Comparison of ENCODE assay signal across 11 mouse cellular contexts in genomic region chr9:46309121-46309520, GRCm38 (mm10). TPM values are rescaled to one million over a fixed set of nuclear protein-coding genes. Genes with fewer than 3 reads are reported as not detected.
DNase-seq lines count a peak whose midpoint lies in the region; ATAC-seq and TF ChIP-seq lines count a peak whose summit lies in the region.
"Had no signal": no experiment of that assay in that cellular context is flagged by ENCODE, and none has a peak within 500 bp of the region (broad histone marks: within the 10 kb centered on the region; RNA-seq: fewer than 3 reads in every experiment).

No protein-coding gene starts in this region.

- H3K27ac ChIP-seq in kidney, embryonic 14.5 days (ENCODE audit: low read depth, low read length): no peak overlapping the region
- H3K27ac ChIP-seq in CH12.LX (ENCODE audit: insufficient read depth, low read depth) (no peak overlapping the region), ES-E14 (ENCODE audit: insufficient read depth, low read depth, low read length, poor library complexity, severe bottlenecking) (no peak overlapping the region)

- in situ Hi-C loops in CH12.LX (cut with MboI; ENCODE audit: low pct_ligation_motif_present, low pct_unique_long_range_greater_than_20kb, low sequenced_read_pairs) (no loop called here), ES-E14 (cut with MboI; ENCODE audit: low sequenced_read_pairs in 2 of 2, unreplicated experiment in 2 of 2) (no loop called here)

- DNase-seq in kidney, adult 9 months: peak; percentile 19
- DNase-seq in CH12.LX (ENCODE audit: extremely low read depth) (no peak), ES-E14 (ENCODE audit: low read depth, low spot score) (peak; percentile 58)
- DNase-seq in kidney, postnatal 10 days: peak; percentile 37
- DNase-seq in heart, adult 8-10 months (ENCODE audit: low spot score): no peak
- no peak for DNase-seq in left cerebral cortex, postnatal 4 days
- DNase-seq: adrenal gland, adult 2 months had no signal

- H3K4me3 ChIP-seq in kidney, embryonic 14.5 days (ENCODE audit: low read length): no peak overlapping the region
- H3K4me3 ChIP-seq in CH12.LX (replicated peaks in 1 of 3; ENCODE audit: low read depth in 2 of 3, low read length in 2 of 3, poor library complexity in 1 of 3) (no peak overlapping the region), ES-E14 (ENCODE audit: insufficient read depth in 1 of 2, low read depth in 1 of 2, low read length in 2 of 2, poor library complexity in 1 of 2, severe bottlenecking in 1 of 2) (peak overlapping the region in 1 of 2 experiments; percentile 50; a peak in 2 of 4 replicates)
- H3K4me3 ChIP-seq: heart, embryonic 12.5 days had no signal

- dilution Hi-C loops in CH12.LX (cut with MboI; ENCODE audit: extremely low pct_ligation_motif_present, extremely low pct_unique_long_range_greater_than_20kb, low sequenced_read_pairs): no loop called here

- 8% methylated on average over 7 of the region's 7 CpGs for WGBS in kidney, embryonic 14.5 days

- H3K79me2 ChIP-seq in CH12.LX (replicated peaks; ENCODE audit: control insufficient read depth, extremely low read depth, insufficient read depth, poor library complexity, severe bottlenecking): no peaks in the 10 kb centered on the region

- H3K36me3 ChIP-seq in kidney, embryonic 14.5 days (ENCODE audit: control insufficient read depth, insufficient read depth, low read length): no peaks in the 10 kb centered on the region
- H3K36me3 ChIP-seq in CH12.LX (replicated peaks in 1 of 2; ENCODE audit: control insufficient read depth in 1 of 2, insufficient read depth in 1 of 2, low read length in 1 of 2) (no peaks in the 10 kb centered on the region), ES-E14 (ENCODE audit: control insufficient read depth, insufficient read depth, low read length, poor library complexity, severe bottlenecking) (no peaks in the 10 kb centered on the region)
- H3K36me3 ChIP-seq: heart, embryonic 12.5 days had no signal

- no peak overlapping the region for H3K9ac ChIP-seq in kidney, embryonic 14.5 days (ENCODE audit: low read depth, low read length)
- H3K9ac ChIP-seq in CH12.LX (ENCODE audit: insufficient read depth, low read depth): no peak overlapping the region
- no peak overlapping the region for H3K9ac ChIP-seq in ES-E14 (ENCODE audit: insufficient read depth, low read depth, low read length, poor library complexity, severe bottlenecking)
- H3K9ac ChIP-seq: heart, embryonic 12.5 days had no signal

- H3K4me1 ChIP-seq in kidney, embryonic 14.5 days (ENCODE audit: control insufficient read depth, insufficient read depth, low read length): peaks cover 3% of the 10 kb centered on the region; the same call in 1 of the 2 replicates
- no peaks in the 10 kb centered on the region for H3K4me1 ChIP-seq in CH12.LX (ENCODE audit: control insufficient read depth in 1 of 2, insufficient read depth in 2 of 2)
- peaks cover 0 to 3% of the 10 kb centered on the region in 2 experiments; a peak in 1 of 4 replicates for H3K4me1 ChIP-seq in ES-E14 (ENCODE audit: control insufficient read depth in 2 of 2, insufficient read depth in 2 of 2, low read length in 2 of 2, poor library complexity in 1 of 2)
- H3K4me1 ChIP-seq: heart, embryonic 12.5 days had no signal

- no peaks in the 10 kb centered on the region for H3K9me3 ChIP-seq in kidney, embryonic 14.5 days (ENCODE audit: control insufficient read depth, low read length)
- H3K9me3 ChIP-seq in CH12.LX (replicated peaks; ENCODE audit: low read length) (no peaks in the 10 kb centered on the region), ES-E14 (ENCODE audit: control insufficient read depth, insufficient read depth, low read depth, low read length) (no peaks in the 10 kb centered on the region)
- H3K9me3 ChIP-seq: heart, embryonic 12.5 days had no signal

- ATAC-seq in kidney, embryonic 14.5 days (ENCODE audit: low FRiP score, low TSS enrichment): no peak

- intact Hi-C loops in left cerebral cortex, postnatal 4 days (cut with DNase I): no loop called here

- TF ChIP-seq EP300 in CH12.LX (IDR thresholded peaks at IDR 0.05; ENCODE audit: low read length): no peak

- H3K27me3 ChIP-seq in kidney, embryonic 14.5 days (ENCODE audit: control insufficient read depth, insufficient read depth, low read length): no peaks in the 10 kb centered on the region; the same call in 1 of the 2 replicates
- peaks cover 24% of the 10 kb centered on the region for H3K27me3 ChIP-seq in CH12.LX (replicated peaks)

- TF ChIP-seq POLR2A in CH12.LX (IDR thresholded peaks at IDR 0.05; ENCODE audit: low read depth, low read length): no peak

- no peak for TF ChIP-seq RAD21 in CH12.LX (IDR thresholded peaks at IDR 0.05; ENCODE audit: low read depth, low read length)

- H3K4me2 ChIP-seq in kidney, embryonic 14.5 days (replicated peaks; ENCODE audit: low read depth, low read length): no peak overlapping the region
- H3K4me2 ChIP-seq in CH12.LX (ENCODE audit: insufficient read depth, low read depth, poor library complexity, severe bottlenecking): no peak overlapping the region
- H3K4me2 ChIP-seq: heart, embryonic 12.5 days had no signal

- TF ChIP-seq CTCF in CH12.LX (conservative IDR thresholded peaks at IDR 0.05 in 1 of 2, IDR thresholded peaks at IDR 0.05 in 1 of 2; ENCODE audit: low read depth in 2 of 2, low read length in 2 of 2): peak; percentile 11 to 51; a peak in 2 of 4 replicates

TF ChIP-seq in CH12.LX, 34 proteins besides CTCF, POLR2A, EP300 and RAD21 (continues in another document):
- TF ChIP-seq UBTF (IDR thresholded peaks at IDR 0.05; ENCODE audit: low read depth, low read length): no peak
- no peak for TF ChIP-seq JUN (IDR thresholded peaks at IDR 0.05; ENCODE audit: insufficient read depth, low read depth, low read length)
- no peak for TF ChIP-seq TBP (conservative IDR thresholded peaks at IDR 0.05; ENCODE audit: low read depth, low read length)
- no peak for TF ChIP-seq MYC (IDR thresholded peaks at IDR 0.05; ENCODE audit: low read depth, low read length)
- TF ChIP-seq ELF1 (IDR thresholded peaks at IDR 0.05; ENCODE audit: low read depth, low read length): no peak
- no peak for TF ChIP-seq IRF4 (IDR thresholded peaks at IDR 0.05; ENCODE audit: low read depth, low read length)
- TF ChIP-seq MAFK (IDR thresholded peaks at IDR 0.05; ENCODE audit: insufficient replicate concordance, low read length): no peak
- no peak for TF ChIP-seq ZKSCAN1 (IDR thresholded peaks at IDR 0.05; ENCODE audit: borderline replicate concordance, low read depth, low read length)
- TF ChIP-seq NRF1 (IDR thresholded peaks at IDR 0.05; ENCODE audit: low read depth, low read length): no peak
- no peak for TF ChIP-seq SIN3A (IDR thresholded peaks at IDR 0.05; ENCODE audit: low read length)
- TF ChIP-seq ETS1 (conservative IDR thresholded peaks at IDR 0.05; ENCODE audit: low read depth, low read length): no peak
- TF ChIP-seq USF1 (IDR thresholded peaks at IDR 0.05; ENCODE audit: low read depth, low read length): no peak

TF ChIP-seq in ES-E14, 5 proteins besides CTCF, POLR2A, EP300 and RAD21:
- TF ChIP-seq MAFK (IDR thresholded peaks at IDR 0.05; ENCODE audit: insufficient read depth, low read depth, low read length): no peak
- TF ChIP-seq HCFC1 (IDR thresholded peaks at IDR 0.05; ENCODE audit: borderline replicate concordance, insufficient read depth, low read length): no peak
- no peak for TF ChIP-seq CHD2 (IDR thresholded peaks at IDR 0.05; ENCODE audit: low read depth, low read length)
- TF ChIP-seq ZC3H11A (IDR thresholded peaks at IDR 0.05; ENCODE audit: borderline replicate concordance, low read depth, low read length): no peak
- no peak for TF ChIP-seq ZNF384 (IDR thresholded peaks at IDR 0.05; ENCODE audit: low read depth, low read length)

RNA-seq across cellular contexts. Expression of gene 4931429L15Rik, which starts 10.7 kb away (rescaled TPM):
- 0.23 TPM in 1 of 2 replicates, not detected in the other for polyA plus RNA-seq in kidney, embryonic 14.5 days (2014; fragmentation: Nextera tagmentation; extraction: Ambion mirVana)
- not detected in 2 replicates for total RNA-seq in CH12.LX (2012; rRNA removed)
- not detected in 2 replicates for total RNA-seq in CH12.LX (2014; rRNA removed)
- not detected in 2 replicates for polyA plus RNA-seq in CH12.LX (2012; ENCODE audit: insufficient read length, low read depth)
- not detected in 2 replicates for total RNA-seq in ES-E14 (2012; rRNA removed)
- not detected for total RNA-seq in heart, adult 8-10 months (2022)
- total RNA-seq in left cerebral cortex, postnatal 4 days (2021): not detected
- total RNA-seq: adrenal gland, adult 2 months; left cerebral cortex, adult 18-20 months had no signal
- polyA plus RNA-seq: adrenal gland, adult 2 months; embryonic facial prominence, embryonic 14.5 days; heart, embryonic 12.5 days had no signal

RNA-seq across cellular contexts. Expression of gene Bud13, which starts 26.3 kb away (rescaled TPM):
- 23.0 and 28.6 TPM in 2 replicates for polyA plus RNA-seq in kidney, embryonic 14.5 days (2014; fragmentation: Nextera tagmentation; extraction: Ambion mirVana)
- total RNA-seq in CH12.LX (2012; rRNA removed) (15.9 and 18.8 TPM in 2 replicates), CH12.LX (2014; rRNA removed) (13.5 and 14.4 TPM in 2 replicates), ES-E14 (2012; rRNA removed) (14.3 and 21.6 TPM in 2 replicates)
- 28.1 and 32.5 TPM in 2 replicates for polyA plus RNA-seq in CH12.LX (2012; ENCODE audit: insufficient read length, low read depth)
- total RNA-seq in heart, adult 8-10 months (2022): 1 to 10 TPM; 6.6 to 9.0 (median 8.6) TPM
- 10 to 100 TPM; 13.2 TPM for total RNA-seq in left cerebral cortex, postnatal 4 days (2021)

RNA-seq across cellular contexts. Expression of gene Zpr1, which starts 36.3 kb away (rescaled TPM):
- 55.0 and 64.2 TPM in 2 replicates for polyA plus RNA-seq in kidney, embryonic 14.5 days (2014; fragmentation: Nextera tagmentation; extraction: Ambion mirVana)
- total RNA-seq in CH12.LX (2012; rRNA removed): 46.0 and 57.2 TPM in 2 replicates
- 65.7 and 66.8 TPM in 2 replicates for total RNA-seq in CH12.LX (2014; rRNA removed)
- 108 and 111 TPM in 2 replicates for polyA plus RNA-seq in CH12.LX (2012; ENCODE audit: insufficient read length, low read depth)
- 56.0 and 58.9 TPM in 2 replicates for total RNA-seq in ES-E14 (2012; rRNA removed)
- total RNA-seq in heart, adult 8-10 months (2022): 10 to 100 TPM; 18.3 to 25.1 (median 20.9) TPM
- total RNA-seq in left cerebral cortex, postnatal 4 days (2021): 10 to 100 TPM; 47.2 to 48.1 TPM

RNA-seq across cellular contexts. Expression of gene Apoa5, which starts 40.7 kb away (rescaled TPM):
- not detected in 2 replicates for polyA plus RNA-seq in kidney, embryonic 14.5 days (2014; fragmentation: Nextera tagmentation; extraction: Ambion mirVana)
- total RNA-seq in CH12.LX (2012; rRNA removed): 0.08 TPM in 1 of 2 replicates, not detected in the other
- total RNA-seq in CH12.LX (2014; rRNA removed): not detected in 2 replicates
- polyA plus RNA-seq in CH12.LX (2012; ENCODE audit: insufficient read length, low read depth): not detected in 2 replicates
- total RNA-seq in ES-E14 (2012; rRNA removed): 0.09 and 0.42 TPM in 2 replicates
- not detected for total RNA-seq in heart, adult 8-10 months (2022)
- total RNA-seq in left cerebral cortex, postnatal 4 days (2021): not detected
- total RNA-seq: left cerebral cortex, adult 18-20 months had no signal
- polyA plus RNA-seq: embryonic facial prominence, embryonic 14.5 days; heart, embryonic 12.5 days had no signal

Comparison
In these comparisons a context has a peak if more than half of its experiments do, and no peak if none do; other contexts are left out.
1. DNase-seq: peak in kidney, adult 9 months (single experiment), ES-E14 (single experiment) and kidney, postnatal 10 days (single experiment); none in CH12.LX (single experiment), heart, adult 8-10 months (single experiment) and left cerebral cortex, postnatal 4 days (single experiment).